Mouse (Mus musculus) left cerebral cortex, adult 2 months (tissue): ENCODE data around the gene Ifnk. TPM values are rescaled to one million over a fixed set of nuclear protein-coding genes. Genes with fewer than 3 reads are reported as not detected.

Source experiments
- DNase-seq, 2 experiments: peaks; one replicate each; pipeline ENCODE4 v3.0.0; 2021 to 2022; ENCODE audit warnings: low spot score in 2 of 2, mixed read lengths in 1 of 2; ENCODE audit errors: extremely low spot score in 1 of 2
- H3K27ac ChIP-seq: fragments of 200-600 bp; 2 replicates; pipeline ENCODE4 v1.8.1; 2022
- H3K4me3 ChIP-seq: fragments of 200-600 bp; 2 replicates; pipeline ENCODE4 v1.8.1; 2022
- CTCF ChIP-seq: fragments of 200-600 bp; IDR thresholded peaks from 2 replicates; pipeline ENCODE4 v1.8.1; 2022; ENCODE audit warnings: antibody characterized with exemption, mild to moderate bottlenecking, moderate library complexity
- intact Hi-C: fragments of 180-260 bp; cut with DNase I; formaldehyde crosslinking; loops from one replicate; pipeline ENCODE4 v1.15.1; 2025
- total RNA-seq, 2 experiments: library from RNA; stranded (reverse); gene quantifications; 2 replicates each; pipeline ENCODE4 v1.2.3; 2021

Gene Ifnk
- total RNA-seq, 2 experiments from 2014 or later = not detected

DNA sequence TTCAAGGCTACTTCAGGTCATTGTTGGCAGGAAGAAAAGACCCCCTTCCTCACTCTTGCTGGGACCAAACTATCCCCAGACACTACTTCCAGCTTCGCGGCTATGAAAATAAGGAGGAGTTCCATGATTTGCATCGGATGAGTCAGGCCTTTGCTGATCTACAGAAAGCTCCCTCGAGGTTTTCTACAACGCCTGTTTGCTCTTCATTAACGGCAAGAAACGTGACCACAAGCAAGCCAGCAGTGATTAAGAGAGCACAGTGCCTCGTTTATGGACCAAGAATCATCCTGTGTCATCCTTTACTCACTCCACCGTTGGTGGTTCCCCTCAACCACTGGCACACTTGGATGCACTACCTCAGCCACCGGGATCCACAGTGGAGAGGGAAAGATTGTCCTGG lies 6.1 kb upstream of the Ifnk start:
- Histone ChIP-seq H3K4me3 (no peak overlapping the region), H3K27ac (no peak overlapping the region)
- intact Hi-C loops = no loop called here
- no peak for TF ChIP-seq CTCF
- DNase-seq = no peak

DNA sequence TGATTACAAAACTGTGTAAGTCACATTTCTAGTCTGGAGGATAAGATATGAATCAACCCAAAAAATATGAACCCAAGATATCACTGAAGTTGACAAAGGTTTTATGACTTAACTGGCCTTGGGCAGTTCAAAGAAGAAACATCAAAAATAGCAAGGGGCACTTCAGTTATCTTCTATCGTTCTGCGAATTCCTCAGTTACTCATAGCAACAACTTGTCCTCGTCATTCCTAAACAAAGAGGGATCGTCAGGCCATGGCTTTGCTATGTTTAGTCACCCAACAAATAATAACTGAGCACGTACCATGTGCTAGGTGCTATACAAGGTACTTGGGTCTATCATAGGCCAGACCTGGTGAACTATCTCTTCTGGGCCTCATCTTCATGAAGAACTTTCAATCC lies 5.3 kb upstream of the Ifnk start:
- intact Hi-C loops = no loop called here
- no peak for DNase-seq
- no peak for TF ChIP-seq CTCF
- Histone ChIP-seq H3K27ac (no peak overlapping the region), H3K4me3 (no peak overlapping the region)

DNA sequence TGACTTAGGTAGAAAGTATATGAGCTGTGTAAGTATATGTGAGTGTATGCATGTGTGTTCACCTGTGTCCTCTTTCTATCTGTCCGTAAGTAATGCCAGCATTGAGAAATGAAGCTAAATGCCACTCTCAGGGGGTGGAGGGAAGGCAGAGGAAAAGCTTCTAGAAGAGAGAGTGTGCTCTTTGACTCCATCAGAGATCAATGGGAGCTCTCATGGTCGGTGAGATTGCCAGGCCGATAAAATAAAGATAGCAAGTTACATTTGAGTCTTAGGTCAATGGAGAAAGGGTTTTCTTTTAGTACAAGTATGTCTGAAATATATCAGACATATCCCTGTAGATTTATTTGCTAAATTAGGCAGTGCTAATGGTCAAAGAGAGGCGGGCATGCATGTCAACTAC lies 3.5 kb upstream of the Ifnk start:
- Histone ChIP-seq H3K27ac (no peak overlapping the region), H3K4me3 (no peak overlapping the region)
- no peak for DNase-seq
- no peak for TF ChIP-seq CTCF
- intact Hi-C loops = no loop called here

DNA sequence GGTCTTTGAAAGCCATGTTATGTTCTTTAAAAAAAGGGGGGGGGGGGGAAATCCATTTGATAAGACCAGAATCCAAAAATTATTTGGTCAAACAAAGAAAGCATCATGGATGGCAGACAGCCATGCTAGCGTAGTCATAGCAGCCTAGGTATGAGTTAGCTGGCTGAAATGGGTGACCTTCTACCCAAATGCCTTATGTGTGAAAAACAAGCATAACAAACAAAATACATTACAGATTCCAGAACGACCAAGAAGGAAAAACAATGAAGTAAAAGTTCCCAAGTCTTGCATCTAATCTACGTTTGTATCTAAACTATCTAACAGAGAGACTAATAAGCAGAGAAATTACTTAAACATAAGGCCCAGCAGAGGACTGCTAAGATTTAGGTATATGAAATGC lies 1.1 kb upstream of the Ifnk start:
- Histone ChIP-seq H3K4me3 (no peak overlapping the region), H3K27ac (no peak overlapping the region)
- no peak for TF ChIP-seq CTCF
- intact Hi-C loops = no loop called here
- no peak for DNase-seq

DNA sequence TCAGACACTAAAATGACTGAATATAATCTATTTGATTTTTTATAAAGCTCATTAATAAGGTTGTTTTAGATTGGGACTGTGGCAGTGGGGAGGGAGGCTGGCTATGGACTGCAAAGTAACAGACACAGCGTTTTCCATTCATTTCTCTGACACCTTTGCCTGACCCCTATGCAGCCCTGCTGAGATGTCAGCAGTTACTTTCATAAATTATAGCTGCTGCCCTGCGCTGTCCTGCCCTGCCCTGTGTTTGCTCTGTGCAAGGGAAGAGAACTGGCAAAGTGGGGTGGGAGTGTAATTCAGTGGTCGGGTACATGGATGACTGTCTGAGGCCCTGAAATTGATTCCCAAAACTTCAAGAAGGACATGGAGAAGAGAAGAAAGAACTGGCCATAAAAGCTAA lies 2.2 kb downstream of the Ifnk start:
- Histone ChIP-seq H3K27ac (no peak overlapping the region), H3K4me3 (no peak overlapping the region)
- DNase-seq = no peak
- TF ChIP-seq CTCF = no peak
- intact Hi-C loops = no loop called here

DNA sequence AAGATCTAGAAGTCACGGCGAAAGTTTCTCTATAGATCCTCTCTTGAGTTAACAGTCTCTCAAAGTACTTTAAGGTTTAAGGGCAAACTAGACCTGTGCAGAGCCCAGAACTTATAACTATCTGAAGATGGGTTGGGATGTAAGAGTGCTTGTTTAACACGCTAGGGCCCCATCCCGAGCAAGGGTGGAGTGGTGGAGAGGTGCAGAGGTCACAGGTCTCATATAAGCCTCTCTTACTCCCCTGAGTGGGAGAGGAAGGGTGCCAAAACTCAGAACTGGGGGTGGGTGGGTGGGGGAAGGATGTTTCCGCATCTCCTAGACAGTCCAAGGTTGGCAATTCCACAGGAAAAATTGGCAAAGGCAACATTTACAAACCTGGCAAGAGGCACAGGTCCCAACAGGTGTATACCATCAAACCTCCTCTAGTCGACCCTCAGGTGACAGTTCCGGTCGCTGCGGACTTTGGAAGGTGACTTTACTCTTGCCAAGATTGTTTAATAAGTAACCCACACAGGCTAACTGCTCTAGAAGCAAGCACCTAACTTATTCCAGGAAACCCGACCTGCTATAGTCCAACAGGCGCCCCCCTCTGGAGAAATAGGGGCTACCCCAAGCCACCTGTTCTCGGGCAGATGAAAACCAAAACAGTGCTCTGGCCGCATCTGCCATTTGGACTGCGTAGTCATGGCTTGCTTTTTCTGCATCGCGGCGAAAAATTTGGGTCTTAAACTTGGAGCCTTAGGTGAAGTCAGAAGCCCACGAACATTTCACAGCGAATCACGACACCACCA lies 3.5 kb downstream of the Ifnk start:
- H3K27ac ChIP-seq = peak overlapping the region; percentile 40; the same call in 1 of the 2 replicates
- DNase-seq = no peak
- intact Hi-C loops = no loop called here

DNA sequence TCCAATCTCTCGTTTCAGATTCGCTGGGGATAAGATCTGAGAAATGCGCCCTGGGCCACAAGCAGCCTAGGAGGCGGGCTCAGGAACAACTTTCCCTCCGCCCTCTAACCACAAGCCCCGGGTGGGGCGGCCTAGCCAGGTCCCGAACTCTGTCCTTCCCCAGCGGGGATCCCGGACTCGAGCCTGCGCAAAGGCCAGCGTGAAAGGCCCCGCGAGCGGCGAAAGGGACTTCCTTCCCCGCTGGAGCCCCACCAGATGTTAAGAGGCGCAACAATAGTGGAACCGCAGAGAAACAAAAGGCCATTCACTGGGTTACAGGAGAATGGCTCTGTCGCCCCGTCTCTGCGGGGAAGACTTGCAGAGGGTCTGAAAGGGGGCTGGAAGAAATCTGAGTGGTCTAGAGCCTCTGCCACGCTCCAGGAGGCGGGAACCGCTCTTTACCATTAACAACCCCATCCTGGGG lies 4.3 kb downstream of the Ifnk start:
- intact Hi-C loops = no loop called here
- Histone ChIP-seq H3K4me3 (peak overlapping the region; percentile 68), H3K27ac (peak overlapping the region; percentile 70)
- TF ChIP-seq CTCF = no peak
- DNase-seq = peak; percentile 23 to 31

More for the DNA sequence above, 3.5 kb downstream of the Ifnk start:
- TF ChIP-seq CTCF = peak; percentile 40
- H3K4me3 ChIP-seq = peak overlapping the region; percentile 68

DNA sequence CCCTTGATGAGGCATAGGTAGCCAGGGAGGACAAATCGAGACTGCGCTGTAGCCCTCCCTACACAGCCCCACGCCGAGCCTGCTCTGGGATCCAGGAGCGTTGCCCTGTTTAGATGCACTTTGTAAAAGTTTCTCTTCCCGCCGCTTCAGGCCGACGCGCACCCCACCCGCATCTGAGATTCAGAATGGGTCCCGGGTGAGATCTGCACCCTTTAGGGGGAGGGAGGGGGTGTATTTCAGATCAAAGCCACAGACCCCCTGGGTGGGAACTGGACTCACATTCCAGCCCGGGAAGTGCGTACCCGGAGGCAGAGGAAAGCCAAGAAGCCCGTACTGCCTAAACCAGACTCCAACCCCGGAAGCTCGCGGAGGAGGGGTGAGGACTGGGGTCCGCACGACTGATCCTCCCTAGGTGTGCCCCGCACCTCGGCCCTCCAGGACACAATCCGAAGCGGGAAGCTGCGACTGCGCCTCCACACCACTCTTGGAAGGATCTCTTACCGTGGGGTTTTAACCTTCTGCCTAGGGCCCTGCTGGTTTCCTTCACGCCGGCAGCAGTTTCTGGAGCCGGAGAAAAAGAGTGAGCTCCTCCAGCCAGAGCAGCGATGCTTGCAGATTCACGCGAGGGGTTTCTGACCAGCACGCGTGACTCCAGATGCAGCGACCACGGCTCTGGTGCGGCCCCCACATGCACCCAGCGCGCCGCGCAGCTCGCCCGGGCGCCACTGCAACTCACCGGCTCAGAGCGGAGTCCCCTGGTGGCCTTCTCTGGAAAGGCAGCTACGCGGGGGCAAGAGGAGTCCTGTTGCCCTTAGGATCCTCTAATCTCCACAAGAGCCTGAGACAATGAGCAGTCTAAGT lies 5.1 kb downstream of the Ifnk start, which contains the start of gene Mob3b:
Mob3b (minus strand) TSS at position 734 of the 861 bp plus-strand sequence.
- peak; percentile 99 for TF ChIP-seq CTCF
- Histone ChIP-seq H3K27ac (peak within 1 kb of the TSS; percentile 70), H3K4me3 (peak within 1 kb of the TSS; percentile 68)
- peak; percentile 83 to 91 for DNase-seq
- intact Hi-C loops = loop anchor here (1.0 kb wide), 1 partner anchor 199 kb away; no protein-coding TSS in a partner anchor

DNA sequence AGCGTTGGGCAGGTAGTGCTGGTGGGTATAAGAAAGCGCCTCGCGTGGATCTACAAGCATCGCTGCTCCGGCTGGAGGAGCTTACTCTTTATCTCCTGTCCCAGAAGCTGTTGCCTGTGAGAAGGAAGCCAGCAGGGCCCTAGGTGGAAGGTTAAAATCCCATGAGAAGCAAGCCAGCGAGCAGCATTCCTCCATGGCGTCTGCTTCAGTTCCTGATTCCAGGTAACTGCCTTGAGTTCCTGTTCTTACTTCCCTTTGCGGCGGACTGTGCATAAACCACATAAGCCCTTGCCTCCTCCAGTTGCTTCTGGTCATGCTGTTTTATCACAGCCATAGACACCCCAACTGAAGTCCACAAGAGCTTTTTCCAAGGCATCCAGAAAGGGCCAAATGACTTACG lies 6.0 kb downstream of the Ifnk start:
- no peak for DNase-seq
- no peak overlapping the region for H3K27ac ChIP-seq
- intact Hi-C loops = loop anchor here (1.0 kb wide), 1 partner anchor 200 kb away; no protein-coding TSS in a partner anchor
- H3K4me3 ChIP-seq = no peak overlapping the region
- TF ChIP-seq CTCF = no peak

DNA sequence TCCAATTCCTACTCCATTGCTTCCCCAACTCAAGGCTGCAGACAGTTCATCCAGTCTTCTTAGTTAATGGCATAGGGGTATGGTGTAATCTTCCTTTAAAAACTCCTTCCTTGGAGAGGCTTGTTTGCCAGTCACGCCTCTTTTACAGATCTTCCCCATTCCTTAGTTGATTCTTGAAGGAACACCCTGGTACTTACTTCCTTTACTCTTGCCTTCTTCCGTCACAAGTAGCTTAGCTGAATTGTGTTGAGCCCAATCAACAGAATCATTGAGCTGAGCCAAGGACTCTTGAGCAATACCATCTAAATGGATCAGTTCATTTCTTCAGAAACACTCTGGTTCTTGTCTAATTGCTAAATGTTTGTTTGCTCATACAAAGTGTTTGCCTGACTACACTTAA lies 13.4 kb downstream of the Ifnk start:
- H3K27ac ChIP-seq = no peak overlapping the region

DNA sequence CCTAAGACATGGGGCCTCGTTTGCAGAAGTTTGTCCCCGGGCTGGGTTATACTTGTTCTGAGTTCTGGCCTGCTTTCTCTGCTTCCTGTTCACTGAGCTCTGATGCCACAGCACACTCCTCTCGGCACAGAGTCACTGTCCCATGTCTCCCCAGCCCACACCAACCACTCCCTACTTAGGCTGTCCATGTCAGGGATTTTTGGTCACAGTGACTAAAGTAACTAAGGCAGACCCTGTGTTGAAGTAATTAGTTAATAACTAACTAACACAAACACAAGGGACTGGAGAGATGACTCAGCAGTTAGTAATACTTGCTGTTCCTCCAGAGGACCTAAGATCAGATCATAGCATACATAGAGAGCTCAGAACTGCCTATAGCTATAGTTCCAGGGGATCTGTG lies 14.1 kb downstream of the Ifnk start:
- no peak overlapping the region for H3K4me3 ChIP-seq
- no peak overlapping the region for H3K27ac ChIP-seq
- intact Hi-C loops = no loop called here
- DNase-seq = no peak
- TF ChIP-seq CTCF = no peak

More for the DNA sequence above, 13.4 kb downstream of the Ifnk start:
- intact Hi-C loops = no loop called here
- no peak for DNase-seq
- no peak for TF ChIP-seq CTCF
- no peak overlapping the region for H3K4me3 ChIP-seq

DNA sequence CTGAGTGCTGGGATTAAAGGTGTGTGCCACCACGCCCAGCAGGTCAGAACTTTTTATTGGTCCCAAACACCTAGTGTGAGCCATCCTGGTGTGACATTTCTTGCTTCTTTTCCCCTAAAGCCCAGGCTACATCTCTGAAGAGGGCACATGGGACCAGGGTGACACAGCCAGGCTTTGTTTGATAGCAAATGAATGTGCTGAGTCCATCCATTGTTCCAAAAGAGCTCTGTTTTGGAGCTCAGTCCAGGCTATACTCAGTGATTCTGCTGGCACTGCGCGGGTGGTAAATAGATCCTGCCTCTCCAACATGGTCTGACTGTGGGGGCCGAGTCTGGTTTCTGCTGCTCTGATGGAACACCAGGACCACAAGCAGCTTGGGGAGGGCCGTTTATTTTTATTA lies 16.0 kb downstream of the Ifnk start:
- no peak for DNase-seq
- no peak overlapping the region for H3K4me3 ChIP-seq
- TF ChIP-seq CTCF = no peak
- intact Hi-C loops = no loop called here
- no peak overlapping the region for H3K27ac ChIP-seq
